Mouse (Mus musculus) gastrocnemius, postnatal 14 days (tissue): ENCODE data around the gene Thg1l. TPM values are rescaled to one million over a fixed set of nuclear protein-coding genes. Genes with fewer than 3 reads are reported as not detected.

ENCODE experiments used
- total RNA-seq, 2 experiments: library from RNA; stranded (reverse); gene quantifications; 2 replicates each; pipeline ENCODE4 v1.2.3; 2021

The Thg1l gene
- total RNA-seq, 2 experiments from 2014 or later: 5.4 to 5.7 TPM

Other genes with a start within 250 kb of the Thg1l start
- gene Clint1, start 103.4 kb downstream of the Thg1l start, total RNA-seq: 10 to 100 TPM; 32.4 to 37.7 TPM
- gene Lsm11, start 10.6 kb downstream of the Thg1l start, total RNA-seq: 1 to 10 TPM; 3.0 to 3.1 TPM
- gene Sox30, start 24.8 kb upstream of the Thg1l start, total RNA-seq: under 1 TPM in 1 of 2 experiments, not detected in 1; 0.06 TPM
- gene Gm12166, start 96.8 kb upstream of the Thg1l start, total RNA-seq: 1 to 10 TPM in 1 of 2 experiments, under 1 TPM in 1; 0.57 to 1.4 TPM
- gene Adam19, start 100.5 kb upstream of the Thg1l start, total RNA-seq: 10 to 100 TPM; 13.0 to 22.2 TPM
- gene Nipal4, start 211.0 kb upstream of the Thg1l start, total RNA-seq: under 1 TPM; 0.07 to 0.21 TPM